Mouse (Mus musculus): Measurements from ENCODE around the gene Npas2. TPM values are rescaled to one million over a fixed set of nuclear protein-coding genes. Genes with fewer than 3 reads are reported as not detected.

Npas2 gene
- polyA plus RNA-seq, 1 experiment from 2014 or later = 1.2 TPM

- Histone ChIP-seq H3K27me3 (replicated peaks; ENCODE audit: control insufficient read depth, insufficient read depth, low read length) (no peaks in the 10 kb centered on the region; the same call in 1 of the 2 replicates), H3K4me1 (ENCODE audit: control insufficient read depth, insufficient read depth, low read depth, low read length) (no peaks in the 10 kb centered on the region), H3K4me2 (ENCODE audit: low read length) (no peak overlapping the region), H3K36me3 (ENCODE audit: control insufficient read depth, insufficient read depth, low read length) (no peaks in the 10 kb centered on the region), H3K4me3 (ENCODE audit: low read length) (no peak overlapping the region), H3K9ac (ENCODE audit: low read depth, low read length) (no peak overlapping the region), H3K27ac (ENCODE audit: low read depth, low read length) (no peak overlapping the region), H3K9me3 (ENCODE audit: control insufficient read depth, low read length) (no peaks in the 10 kb centered on the region)
- WGBS = 34% methylated on average over 15 of the region's 15 CpGs
- no peak for ATAC-seq
Measured at GRCm38 (mm10) chr1:39335561-39336196, 142.1 kb downstream of the Npas2 start.

GRCm38 (mm10) chr1:39336788-39337187 is 143.3 kb downstream of the Npas2 start:
- no peak overlapping the region for H3K27ac ChIP-seq (ENCODE audit: low read depth, low read length)
- no peak overlapping the region for H3K4me2 ChIP-seq (ENCODE audit: low read length)
- no peaks in the 10 kb centered on the region; the same call in 1 of the 2 replicates for H3K27me3 ChIP-seq (replicated peaks; ENCODE audit: control insufficient read depth, insufficient read depth, low read length)
- no peaks in the 10 kb centered on the region for H3K36me3 ChIP-seq (ENCODE audit: control insufficient read depth, insufficient read depth, low read length)
- ATAC-seq = no peak
- no peaks in the 10 kb centered on the region for H3K4me1 ChIP-seq (ENCODE audit: control insufficient read depth, insufficient read depth, low read depth, low read length)
- H3K9me3 ChIP-seq (ENCODE audit: control insufficient read depth, low read length) = no peaks in the 10 kb centered on the region
- no peak overlapping the region for H3K9ac ChIP-seq (ENCODE audit: low read depth, low read length)
- 78% methylated on average over 8 of the region's 8 CpGs for WGBS
- no peak overlapping the region for H3K4me3 ChIP-seq (ENCODE audit: low read length)

GRCm38 (mm10) chr1:39338831-39339230 is 145.3 kb downstream of the Npas2 start:
- no peak overlapping the region for H3K4me2 ChIP-seq (ENCODE audit: low read length)
- H3K4me3 ChIP-seq (ENCODE audit: low read length) = no peak overlapping the region
- no peaks in the 10 kb centered on the region for H3K9me3 ChIP-seq (ENCODE audit: control insufficient read depth, low read length)
- H3K27me3 ChIP-seq (replicated peaks; ENCODE audit: control insufficient read depth, insufficient read depth, low read length) = no peaks in the 10 kb centered on the region; the same call in 1 of the 2 replicates
- no peak overlapping the region for H3K27ac ChIP-seq (ENCODE audit: low read depth, low read length)
- no peak for ATAC-seq
- H3K4me1 ChIP-seq (ENCODE audit: control insufficient read depth, insufficient read depth, low read depth, low read length) = no peaks in the 10 kb centered on the region
- 81% methylated on average over 10 of the region's 10 CpGs for WGBS
- no peaks in the 10 kb centered on the region for H3K36me3 ChIP-seq (ENCODE audit: control insufficient read depth, insufficient read depth, low read length)
- no peak overlapping the region for H3K9ac ChIP-seq (ENCODE audit: low read depth, low read length)

- no peaks in the 10 kb centered on the region for H3K36me3 ChIP-seq (ENCODE audit: control insufficient read depth, insufficient read depth, low read length)
- H3K9me3 ChIP-seq (ENCODE audit: control insufficient read depth, low read length) = no peaks in the 10 kb centered on the region
- H3K27ac ChIP-seq (ENCODE audit: low read depth, low read length) = no peak overlapping the region
- H3K4me2 ChIP-seq (ENCODE audit: low read length) = no peak overlapping the region
- no peaks in the 10 kb centered on the region for H3K4me1 ChIP-seq (ENCODE audit: control insufficient read depth, insufficient read depth, low read depth, low read length)
- no peaks in the 10 kb centered on the region; the same call in 1 of the 2 replicates for H3K27me3 ChIP-seq (replicated peaks; ENCODE audit: control insufficient read depth, insufficient read depth, low read length)
- WGBS = 54% methylated on average over 5 of the region's 5 CpGs
- ATAC-seq = no peak
- H3K4me3 ChIP-seq (ENCODE audit: low read length) = no peak overlapping the region
- no peak overlapping the region for H3K9ac ChIP-seq (ENCODE audit: low read depth, low read length)
Measured at GRCm38 (mm10) chr1:39339455-39339854, 145.9 kb downstream of the Npas2 start.

- no peak overlapping the region for H3K4me2 ChIP-seq (ENCODE audit: low read length)
- H3K9ac ChIP-seq (ENCODE audit: low read depth, low read length) = no peak overlapping the region
- H3K4me1 ChIP-seq (ENCODE audit: control insufficient read depth, insufficient read depth, low read depth, low read length) = no peaks in the 10 kb centered on the region
- no peak overlapping the region for H3K27ac ChIP-seq (ENCODE audit: low read depth, low read length)
- no peaks in the 10 kb centered on the region for H3K9me3 ChIP-seq (ENCODE audit: control insufficient read depth, low read length)
- H3K27me3 ChIP-seq (replicated peaks; ENCODE audit: control insufficient read depth, insufficient read depth, low read length) = no peaks in the 10 kb centered on the region; the same call in 1 of the 2 replicates
- 88% methylated on average over 6 of the region's 6 CpGs for WGBS
- no peaks in the 10 kb centered on the region for H3K36me3 ChIP-seq (ENCODE audit: control insufficient read depth, insufficient read depth, low read length)
- no peak for ATAC-seq
- H3K4me3 ChIP-seq (ENCODE audit: low read length) = no peak overlapping the region
Measured at GRCm38 (mm10) chr1:39340156-39340555, 146.6 kb downstream of the Npas2 start.

GRCm38 (mm10) chr1:39340647-39341046 is 147.1 kb downstream of the Npas2 start:
- H3K27ac ChIP-seq (ENCODE audit: low read depth, low read length) = no peak overlapping the region
- no peaks in the 10 kb centered on the region for H3K9me3 ChIP-seq (ENCODE audit: control insufficient read depth, low read length)
- H3K4me3 ChIP-seq (ENCODE audit: low read length) = no peak overlapping the region
- H3K4me2 ChIP-seq (ENCODE audit: low read length) = no peak overlapping the region
- WGBS = 18% methylated on average over 8 of the region's 8 CpGs
- H3K27me3 ChIP-seq (replicated peaks; ENCODE audit: control insufficient read depth, insufficient read depth, low read length) = no peaks in the 10 kb centered on the region; the same call in 1 of the 2 replicates
- no peaks in the 10 kb centered on the region for H3K4me1 ChIP-seq (ENCODE audit: control insufficient read depth, insufficient read depth, low read depth, low read length)
- no peaks in the 10 kb centered on the region for H3K36me3 ChIP-seq (ENCODE audit: control insufficient read depth, insufficient read depth, low read length)
- no peak overlapping the region for H3K9ac ChIP-seq (ENCODE audit: low read depth, low read length)
- peak; percentile 72 for ATAC-seq

GRCm38 (mm10) chr1:39341807-39342206 is 148.3 kb downstream of the Npas2 start:
- Histone ChIP-seq H3K4me1 (ENCODE audit: control insufficient read depth, insufficient read depth, low read depth, low read length) (no peaks in the 10 kb centered on the region), H3K36me3 (ENCODE audit: control insufficient read depth, insufficient read depth, low read length) (no peaks in the 10 kb centered on the region), H3K9ac (ENCODE audit: low read depth, low read length) (no peak overlapping the region), H3K27ac (ENCODE audit: low read depth, low read length) (no peak overlapping the region), H3K4me2 (ENCODE audit: low read length) (no peak overlapping the region), H3K27me3 (replicated peaks; ENCODE audit: control insufficient read depth, insufficient read depth, low read length) (no peaks in the 10 kb centered on the region), H3K4me3 (ENCODE audit: low read length) (no peak overlapping the region), H3K9me3 (ENCODE audit: control insufficient read depth, low read length) (no peaks in the 10 kb centered on the region)
- WGBS = 80% methylated on average over 4 of the region's 4 CpGs
- ATAC-seq = no peak

- Histone ChIP-seq H3K36me3 (ENCODE audit: control insufficient read depth, insufficient read depth, low read length) (no peaks in the 10 kb centered on the region), H3K27ac (ENCODE audit: low read depth, low read length) (no peak overlapping the region), H3K9ac (ENCODE audit: low read depth, low read length) (no peak overlapping the region), H3K4me1 (ENCODE audit: control insufficient read depth, insufficient read depth, low read depth, low read length) (no peaks in the 10 kb centered on the region), H3K4me3 (ENCODE audit: low read length) (no peak overlapping the region), H3K9me3 (ENCODE audit: control insufficient read depth, low read length) (no peaks in the 10 kb centered on the region), H3K4me2 (ENCODE audit: low read length) (no peak overlapping the region), H3K27me3 (replicated peaks; ENCODE audit: control insufficient read depth, insufficient read depth, low read length) (no peaks in the 10 kb centered on the region)
- no peak for ATAC-seq
- 84% methylated on average over 5 of the region's 5 CpGs for WGBS
Measured at GRCm38 (mm10) chr1:39343242-39343641, 149.7 kb downstream of the Npas2 start.

- H3K4me2 ChIP-seq (ENCODE audit: low read length) = no peak overlapping the region
- WGBS = 62% methylated on average over 21 of the region's 21 CpGs
- H3K4me3 ChIP-seq (ENCODE audit: low read length) = no peak overlapping the region
- H3K27ac ChIP-seq (ENCODE audit: low read depth, low read length) = no peak overlapping the region
- no peak for ATAC-seq
- H3K4me1 ChIP-seq (ENCODE audit: control insufficient read depth, insufficient read depth, low read depth, low read length) = no peaks in the 10 kb centered on the region
- H3K36me3 ChIP-seq (ENCODE audit: control insufficient read depth, insufficient read depth, low read length) = no peaks in the 10 kb centered on the region
- no peak overlapping the region for H3K9ac ChIP-seq (ENCODE audit: low read depth, low read length)
- H3K27me3 ChIP-seq (replicated peaks; ENCODE audit: control insufficient read depth, insufficient read depth, low read length) = no peaks in the 10 kb centered on the region
- H3K9me3 ChIP-seq (ENCODE audit: control insufficient read depth, low read length) = no peaks in the 10 kb centered on the region
Measured at GRCm38 (mm10) chr1:39344981-39345600, 151.6 kb downstream of the Npas2 start.

Measured in hindbrain, embryonic 16.5 days (tissue).